Mouse (Mus musculus) MEL (cell line): ENCODE results near the gene Rpl41. TPM values are rescaled to one million over a fixed set of nuclear protein-coding genes. Genes with fewer than 3 reads are reported as not detected.

Experiments used
- DNase-seq: peaks from one replicate; pipeline ENCODE4 v3.0.0; 2011; ENCODE audit warnings: low read depth, low spot score
- H3K27ac ChIP-seq: 2 replicates; pipeline ENCODE4 v1.5.1; 2012; ENCODE audit warnings: low read depth, mild to moderate bottlenecking, control low read depth, low read length, moderate library complexity; ENCODE audit not compliant: control insufficient read depth
- H3K27me3 ChIP-seq, 2 experiments: fragments of 150-350 bp in 1 of 2; sonication (generic) in 1 of 2; 2 replicates each; pipeline ENCODE4 v1.6.1; 2012; ENCODE audit warnings: low read length in 2 of 2, mild to moderate bottlenecking in 2 of 2, improper control_type of control experiment in 1 of 2, moderate library complexity in 1 of 2; ENCODE audit not compliant: insufficient read depth in 2 of 2, control insufficient read depth in 1 of 2
- H3K36me3 ChIP-seq, 2 experiments: 2 replicates each; pipeline ENCODE4 v1.6.1; 2012 to 2014; ENCODE audit warnings: low read length in 2 of 2, improper control_type of control experiment in 1 of 2, inconsistent platforms in 1 of 2, mild to moderate bottlenecking in 1 of 2; ENCODE audit not compliant: insufficient read depth in 2 of 2, control insufficient read depth in 1 of 2
- H3K4me1 ChIP-seq, 2 experiments: fragments of 150-350 bp in 1 of 2; sonication (generic) in 1 of 2; 2 replicates each; pipeline ENCODE4 v1.6.1; 2012; ENCODE audit warnings: low read length in 2 of 2, improper control_type of control experiment in 1 of 2, mild to moderate bottlenecking in 1 of 2; ENCODE audit not compliant: insufficient read depth in 2 of 2, control insufficient read depth in 1 of 2
- H3K4me3 ChIP-seq, 2 experiments: fragments of 150-350 bp in 1 of 2; sonication (generic) in 1 of 2; 2 replicates each; pipeline ENCODE4 v1.5.1; 2012; ENCODE audit warnings: low read depth in 2 of 2, low read length in 2 of 2, mild to moderate bottlenecking in 2 of 2, moderate library complexity in 2 of 2, control low read depth in 1 of 2, improper control_type of control experiment in 1 of 2; ENCODE audit not compliant: control insufficient read depth in 1 of 2, insufficient read depth in 1 of 2
- H3K79me2 ChIP-seq: 2 replicates; pipeline ENCODE4 v1.6.1; 2012; ENCODE audit warnings: mild to moderate bottlenecking, low read length, moderate library complexity; ENCODE audit not compliant: control insufficient read depth, poor library complexity, insufficient read depth
- H3K9ac ChIP-seq: 2 replicates; pipeline ENCODE4 v1.6.1; 2012; ENCODE audit warnings: low read depth, mild to moderate bottlenecking, control low read depth, low read length, moderate library complexity; ENCODE audit not compliant: control insufficient read depth, poor library complexity, severe bottlenecking
- H3K9me3 ChIP-seq: fragments of 150-350 bp; sonication (generic); replicated peaks from 2 replicates; pipeline ENCODE4 v1.6.1; 2012; ENCODE audit warnings: mild to moderate bottlenecking, low read length, improper control_type of control experiment, moderate library complexity; ENCODE audit not compliant: insufficient read depth
- CHD1 ChIP-seq: IDR thresholded peaks from 2 replicates; pipeline ENCODE4 v1.6.1; 2012; ENCODE audit warnings: low read depth, mild to moderate bottlenecking, inconsistent platforms, low read length, improper control_type of control experiment
- CTCF ChIP-seq, 3 experiments: IDR thresholded peaks in 2 of 3; conservative IDR thresholded peaks in 1 of 3; 2 replicates each; pipeline ENCODE4 v1.5.1; 2011 to 2012; ENCODE audit warnings: low read length in 3 of 3, low read depth in 2 of 3, mild to moderate bottlenecking in 2 of 3, improper control_type of control experiment in 1 of 3, inconsistent platforms in 1 of 3, mixed read lengths in 1 of 3, moderate library complexity in 1 of 3; ENCODE audit not compliant: control insufficient read depth in 1 of 3, insufficient read depth in 1 of 3, poor library complexity in 1 of 3, severe bottlenecking in 1 of 3
- EP300 ChIP-seq, 2 experiments: IDR thresholded peaks; 2 replicates each; pipeline ENCODE4 v1.6.1; 2011; ENCODE audit warnings: improper control_type of control experiment in 2 of 2, low read length in 2 of 2, low read depth in 1 of 2, mild to moderate bottlenecking in 1 of 2
- ETS1 ChIP-seq: IDR thresholded peaks from 2 replicates; pipeline ENCODE4 v1.6.1; 2012; ENCODE audit warnings: low read depth, mild to moderate bottlenecking, inconsistent platforms, low read length, improper control_type of control experiment, moderate library complexity
- GATA1 ChIP-seq: IDR thresholded peaks from 2 replicates; pipeline ENCODE4 v1.6.1; 2011; ENCODE audit warnings: low read depth, low read length, improper control_type of control experiment
- HCFC1 ChIP-seq: IDR thresholded peaks from 2 replicates; pipeline ENCODE4 v1.6.1; 2012; ENCODE audit warnings: low read depth, mild to moderate bottlenecking, inconsistent platforms, low read length, improper control_type of control experiment, moderate library complexity
- JUND ChIP-seq: IDR thresholded peaks from 2 replicates; pipeline ENCODE4 v1.6.1; 2011; ENCODE audit warnings: low read depth, mild to moderate bottlenecking, improper control_type of control experiment, low read length
- MAX ChIP-seq: IDR thresholded peaks from 2 replicates; pipeline ENCODE4 v1.6.1; 2011; ENCODE audit warnings: low read length, improper control_type of control experiment
- MAZ ChIP-seq: IDR thresholded peaks from 2 replicates; pipeline ENCODE4 v1.6.1; 2012; ENCODE audit warnings: low read depth, mild to moderate bottlenecking, inconsistent platforms, low read length, improper control_type of control experiment
- NELFE ChIP-seq: IDR thresholded peaks from 2 replicates; pipeline ENCODE4 v1.6.1; 2011; ENCODE audit warnings: low read depth, low read length, improper control_type of control experiment
- RAD21 ChIP-seq: IDR thresholded peaks from 2 replicates; pipeline ENCODE4 v1.6.1; 2011; ENCODE audit warnings: mild to moderate bottlenecking, low read depth, low read length, improper control_type of control experiment
- RCOR1 ChIP-seq: IDR thresholded peaks from 2 replicates; pipeline ENCODE4 v1.6.1; 2012; ENCODE audit warnings: low read depth, mild to moderate bottlenecking, inconsistent platforms, low read length, improper control_type of control experiment
- SIN3A ChIP-seq: IDR thresholded peaks from 2 replicates; pipeline ENCODE4 v1.6.1; 2012; ENCODE audit warnings: low read length, improper control_type of control experiment, inconsistent platforms
- SMC3 ChIP-seq: IDR thresholded peaks from 2 replicates; pipeline ENCODE4 v1.6.1; 2011; ENCODE audit warnings: low read depth, low read length, improper control_type of control experiment
- TAL1 ChIP-seq: IDR thresholded peaks from 2 replicates; pipeline ENCODE4 v1.6.1; 2012; ENCODE audit warnings: mild to moderate bottlenecking, inconsistent platforms, low read length, moderate library complexity, mixed read lengths
- TBP ChIP-seq: IDR thresholded peaks from 2 replicates; pipeline ENCODE4 v1.8.0; 2011; ENCODE audit warnings: low read depth, low read length, improper control_type of control experiment
- TCF12 ChIP-seq: IDR thresholded peaks from 2 replicates; pipeline ENCODE4 v1.6.1; 2014; ENCODE audit warnings: low read depth, mild to moderate bottlenecking, inconsistent platforms, low read length, improper control_type of control experiment, moderate library complexity
- UBTF ChIP-seq: IDR thresholded peaks from 2 replicates; pipeline ENCODE4 v1.6.1; 2012; ENCODE audit warnings: low read depth, mild to moderate bottlenecking, inconsistent platforms, low read length, improper control_type of control experiment, moderate library complexity, borderline replicate concordance; ENCODE audit not compliant: insufficient read depth
- USF1 ChIP-seq: IDR thresholded peaks from 2 replicates; pipeline ENCODE4 v1.6.1; 2014; ENCODE audit warnings: low read depth, mild to moderate bottlenecking, inconsistent platforms, low read length, improper control_type of control experiment, moderate library complexity
- ZC3H11A ChIP-seq: IDR thresholded peaks from 2 replicates; pipeline ENCODE4 v1.6.1; 2012; ENCODE audit warnings: low read depth, mild to moderate bottlenecking, inconsistent platforms, low read length, improper control_type of control experiment
- ZKSCAN1 ChIP-seq: IDR thresholded peaks from 2 replicates; pipeline ENCODE4 v1.6.1; 2012; ENCODE audit warnings: low read depth, mild to moderate bottlenecking, inconsistent platforms, low read length, improper control_type of control experiment, moderate library complexity
- ZMIZ1 ChIP-seq: IDR thresholded peaks from 2 replicates; pipeline ENCODE4 v1.6.1; 2012; ENCODE audit warnings: low read depth, mild to moderate bottlenecking, inconsistent platforms, low read length, improper control_type of control experiment, moderate library complexity
- ZNF384 ChIP-seq: IDR thresholded peaks from 2 replicates; pipeline ENCODE4 v1.6.1; 2012; ENCODE audit warnings: low read depth, mild to moderate bottlenecking, inconsistent platforms, low read length, improper control_type of control experiment
- polyA plus RNA-seq, 2 experiments: library from polyadenylated mRNA; stranded (reverse) in 1 of 2; unstranded in 1 of 2; fragments of >175 nt in 1 of 2; fragments of >200 nt in 1 of 2; gene quantifications; 2 replicates each; pipeline versions ENCODE4 v1.2.1 to v1.2.4; 2012; ENCODE audit warnings: low replicate concordance in 2 of 2, low read depth in 1 of 2; ENCODE audit not compliant: insufficient read length in 2 of 2, insufficient read depth in 1 of 2, missing spikeins in 1 of 2
- total RNA-seq: library from RNA; depleted of rRNA; stranded (reverse); fragments of 300-350 nt; gene quantifications from 2 replicates; pipeline ENCODE4 v1.2.3, GENCODE M21; 2012

The Rpl41 gene
- total and polyA plus RNA-seq, 3 experiments: 274 to 10,905 (median 6,931) TPM

DNA sequence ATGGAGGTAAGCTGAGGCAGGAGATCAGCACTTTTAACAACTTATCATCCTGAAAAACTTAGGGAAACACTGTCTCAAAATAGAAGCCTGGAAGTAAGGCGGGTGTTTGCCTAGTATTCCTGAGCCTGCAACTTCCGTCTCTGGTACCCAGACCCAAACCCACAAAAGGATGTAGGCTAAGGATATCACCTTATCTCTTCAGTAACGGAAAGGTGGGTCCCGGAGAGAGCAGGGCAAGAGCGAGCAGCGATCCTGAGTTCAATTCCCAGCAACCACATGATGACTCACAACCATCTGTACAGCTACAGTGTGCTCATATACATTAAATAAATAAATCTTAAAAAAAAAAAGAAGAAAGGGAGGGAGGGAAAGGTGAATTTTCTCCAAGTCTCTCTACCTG lies 42.3 kb upstream of the Rpl41 start:
- Histone ChIP-seq H3K4me1 (peaks cover 12 to 23% of the 10 kb centered on the region in 2 experiments), H3K9me3 (no peaks in the 10 kb centered on the region)
- TF ChIP-seq TCF12 (peak; percentile 42; the same call in 1 of the 2 replicates), TAL1 (0 out of 2 replicates have a peak, but pooled peaks have one; percentile 15), EP300 (IDR thresholded peaks at IDR 0.05; ENCODE audit: low read depth in 1 of 2, low read length in 2 of 2) (peak; percentile 59 to 79), RCOR1 (peak; percentile 43; the same call in 1 of the 2 replicates), RAD21 (no peak), TBP (no peak), NELFE (no peak), ZNF384 (peak; percentile 37; the same call in 1 of the 2 replicates), ZC3H11A (no peak), GATA1 (peak; percentile 77), ETS1 (peak; percentile 46), ZKSCAN1 (no peak)

DNA sequence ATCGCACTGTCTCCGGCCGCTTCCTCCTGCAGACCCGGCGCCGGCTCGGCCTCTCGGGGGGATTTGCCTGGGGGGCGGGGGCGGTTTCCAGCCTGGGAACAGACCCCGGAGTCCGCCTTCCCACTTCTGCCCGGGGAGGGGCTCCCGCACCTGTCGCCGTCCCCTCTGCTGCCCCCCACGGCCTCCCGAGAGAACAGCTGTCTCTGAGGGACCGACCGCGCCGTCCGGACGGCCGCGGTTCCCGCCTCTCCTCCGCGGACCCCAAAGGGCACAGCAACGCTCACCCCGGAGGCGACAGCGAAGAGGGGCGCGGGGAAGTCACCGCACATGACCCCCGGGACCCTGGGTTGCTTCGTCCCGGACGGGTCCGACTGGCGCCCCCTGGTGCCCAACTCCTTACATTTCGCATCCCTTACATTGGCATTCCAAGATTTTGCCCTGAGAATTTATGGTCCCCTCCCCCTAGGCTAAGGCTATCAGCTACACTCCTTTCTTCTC lies 41.1 kb upstream of the Rpl41 start:
- H3K79me2 ChIP-seq: no peaks in the 10 kb centered on the region
- peaks cover 12 to 23% of the 10 kb centered on the region in 2 experiments for H3K4me1 ChIP-seq
- H3K36me3 ChIP-seq: peaks cover 0 to 18% of the 10 kb centered on the region in 2 experiments; a peak in 2 of 4 replicates
- H3K9me3 ChIP-seq: no peaks in the 10 kb centered on the region
- peak overlapping the region; percentile 67 to 97 for H3K4me3 ChIP-seq
- peaks cover 2% of the 10 kb centered on the region in 2 experiments for H3K27me3 ChIP-seq
- no peak overlapping the region for H3K27ac ChIP-seq
- peak; percentile 68 for DNase-seq
- peak overlapping the region; percentile 54 for H3K9ac ChIP-seq
- TF ChIP-seq MAX (0 out of 2 replicates have a peak, but pooled peaks have one; percentile 17), RCOR1 (0 out of 2 replicates have a peak, but pooled peaks have one; percentile 17), MAZ (peak; percentile 78), UBTF (no peak), HCFC1 (0 out of 2 replicates have a peak, but pooled peaks have one; percentile 34), USF1 (0 out of 2 replicates have a peak, but pooled peaks have one; percentile 19), ZNF384 (peak; percentile 46), ETS1 (0 out of 2 replicates have a peak, but pooled peaks have one; percentile 12), ZC3H11A (peak; percentile 10; the same call in 1 of the 2 replicates), CHD1 (0 out of 2 replicates have a peak, but pooled peaks have one; percentile 69), TCF12 (0 out of 2 replicates have a peak, but pooled peaks have one; percentile 22), SMC3 (peak; percentile 35), JUND (no peak), CTCF (IDR thresholded peaks at IDR 0.05 in 2 of 3, conservative IDR thresholded peaks at IDR 0.05 in 1 of 3; ENCODE audit: control insufficient read depth in 1 of 3, insufficient read depth in 1 of 3, low read depth in 2 of 3, low read length in 3 of 3, poor library complexity in 1 of 3, severe bottlenecking in 1 of 3) (peak; percentile 75 to 86 (median 76)), ZMIZ1 (no peak), NELFE (no peak), SIN3A (peak; percentile 56)

More for the DNA sequence above, 42.3 kb upstream of the Rpl41 start:
- H3K36me3 ChIP-seq: peaks cover 0 to 18% of the 10 kb centered on the region in 2 experiments; a peak in 2 of 4 replicates
- H3K27me3 ChIP-seq: peaks cover 2% of the 10 kb centered on the region in 2 experiments
- H3K27ac ChIP-seq: peak overlapping the region; percentile 80
- DNase-seq: peak; percentile 61
- H3K9ac ChIP-seq: no peak overlapping the region
- H3K79me2 ChIP-seq: no peaks in the 10 kb centered on the region
- H3K4me3 ChIP-seq: no peak overlapping the region
